Mouse (Mus musculus) v-Abl transformed pro-B cells (cell line): ENCODE measurements around the gene Gabarapl2.
"Not testable (repeated sequence)": the region's sequence is repeated elsewhere in the genome, so short reads cannot be mapped to it uniquely, and the experiment has no call there.

Experiments
- in situ Hi-C, 2 experiments: fragments of 400-800 bp; cut with MboI; formaldehyde crosslinking; loops; one replicate each; pipeline ENCODE4 v1.15.1; 2025; ENCODE audit not compliant: unreplicated experiment in 2 of 2

Gene Gabarapl2

DNA sequence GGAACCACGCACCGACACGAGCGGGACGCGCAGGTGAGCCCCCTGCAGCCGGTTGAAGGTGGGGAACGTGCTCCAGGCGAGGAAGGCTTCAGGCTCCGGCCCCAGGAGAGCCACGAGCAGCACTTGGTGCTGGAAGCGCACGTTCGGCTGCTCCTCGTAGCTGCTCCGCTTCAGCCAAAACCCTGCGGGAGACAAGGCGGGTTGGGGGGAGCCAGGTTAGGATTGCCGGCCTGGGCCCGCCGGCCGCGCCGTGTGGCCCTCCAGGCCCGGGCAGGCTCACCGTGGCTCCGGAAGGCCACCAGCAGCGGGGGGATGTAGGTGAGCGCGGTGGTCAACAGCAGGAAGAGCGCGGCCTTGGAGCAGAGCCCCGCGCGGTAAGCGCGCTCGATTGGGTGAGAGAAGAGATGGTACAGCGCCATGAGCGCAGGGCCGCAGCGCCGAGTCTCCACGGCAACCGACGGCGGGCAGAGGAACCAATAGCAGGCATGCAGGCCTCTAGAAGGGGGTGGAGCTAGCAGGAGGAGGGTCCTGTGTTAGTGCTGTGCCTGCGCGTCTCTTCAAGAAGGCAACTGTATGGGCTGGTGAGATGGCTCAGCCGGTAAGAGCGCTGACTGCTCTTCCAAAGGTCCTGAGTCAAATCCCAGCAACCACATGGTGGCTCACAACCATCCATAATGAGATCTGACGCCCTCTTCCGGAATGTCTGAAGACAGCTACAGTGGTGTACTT lies 7.0 kb upstream of the Gabarapl2 start, which contains the start of gene Tmem231:
Tmem231 (minus strand) TSS at position 534 of the 729 bp plus-strand sequence.
- in situ Hi-C loops, result no loop called here

GRCm38 (mm10) chr8:111934201-111934600 lies 6.3 kb upstream of the Gabarapl2 start:
- in situ Hi-C loops, result no loop called here

DNA sequence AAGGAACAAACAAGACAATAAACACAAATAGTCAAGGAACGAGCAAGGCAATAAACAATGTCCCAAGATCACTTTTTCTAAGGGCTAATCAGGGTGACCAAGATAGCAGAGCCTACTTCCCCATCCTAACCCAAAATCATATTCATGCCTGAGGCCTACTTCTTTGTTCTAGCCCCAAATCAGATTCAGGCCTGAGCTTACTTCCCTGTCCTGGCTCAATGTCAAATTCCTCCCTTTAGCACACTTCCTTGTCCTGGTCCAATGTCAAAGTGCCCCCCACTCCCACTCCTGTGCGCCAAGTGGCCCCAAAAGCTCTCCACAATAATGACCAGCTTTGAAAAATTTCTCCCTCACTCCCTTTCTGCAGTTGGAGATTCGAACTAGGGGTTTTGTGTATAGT lies 3.3 kb upstream of the Gabarapl2 start:
- in situ Hi-C loops, result no loop called here

DNA sequence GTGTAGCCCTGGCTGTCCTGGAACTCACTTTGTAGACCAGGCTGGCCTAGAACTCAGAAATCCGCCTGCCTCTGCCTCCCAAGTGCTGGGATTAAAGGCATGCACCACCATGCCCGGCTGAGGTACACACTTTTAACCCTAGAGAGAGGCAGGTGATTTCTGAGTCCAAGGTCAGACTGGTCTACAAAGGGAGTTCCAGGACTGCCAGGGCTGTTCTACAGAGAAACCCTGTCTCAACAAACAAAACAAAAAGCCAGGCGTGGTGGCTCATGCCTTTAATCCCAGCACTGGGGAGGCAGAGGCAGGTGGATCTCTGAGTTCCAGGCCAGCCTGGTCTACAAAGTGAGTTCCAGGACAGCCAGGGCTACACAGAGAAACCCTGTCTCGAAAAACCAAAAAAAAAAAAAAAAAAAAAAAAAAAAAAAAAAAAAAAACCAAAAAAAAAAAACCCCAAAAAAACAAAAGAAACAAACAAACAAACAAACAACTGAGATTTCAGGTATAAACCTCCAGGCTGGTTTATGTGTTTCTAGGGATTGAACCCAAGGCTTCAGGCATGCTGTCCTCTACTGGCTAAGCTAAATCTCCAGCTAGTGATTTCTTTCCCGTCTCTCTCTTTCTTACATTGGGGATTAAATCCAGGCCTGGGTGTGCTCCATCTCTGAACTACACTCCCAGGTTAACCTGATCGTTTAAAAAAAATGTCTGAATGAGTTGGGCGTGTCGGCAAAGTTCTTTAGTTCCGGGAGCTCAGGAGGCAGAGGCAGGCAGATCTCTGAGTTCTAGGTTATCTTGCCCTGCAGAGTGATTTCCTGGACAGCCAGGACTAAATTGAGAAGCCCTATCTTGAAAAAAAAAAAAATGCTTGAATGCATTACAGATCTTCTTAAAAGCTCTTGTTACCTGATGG lies 2.2 kb upstream of the Gabarapl2 start:
- in situ Hi-C loops, result not testable (repeated sequence)

- in situ Hi-C loops, result loop anchor here in 1 of 2 experiments (5.0 kb wide), 1 partner anchor 53 kb away; the partner anchor contains the start of gene Adat1
Measured at GRCm38 (mm10) chr8:111939516-111940142, 874 bp upstream of the Gabarapl2 start.

- in situ Hi-C loops, result loop anchor here in 1 of 2 experiments (5.0 kb wide), 1 partner anchor 51 kb away; the partner anchor contains the start of gene Adat1
Measured at GRCm38 (mm10) chr8:111941101-111941454, 575 bp downstream of the Gabarapl2 start.

GRCm38 (mm10) chr8:111943544-111943943 lies 3.0 kb downstream of the Gabarapl2 start:
- in situ Hi-C loops, result loop anchor here in 1 of 2 experiments (5.0 kb wide), 1 partner anchor 49 kb away; the partner anchor contains the start of gene Adat1

DNA sequence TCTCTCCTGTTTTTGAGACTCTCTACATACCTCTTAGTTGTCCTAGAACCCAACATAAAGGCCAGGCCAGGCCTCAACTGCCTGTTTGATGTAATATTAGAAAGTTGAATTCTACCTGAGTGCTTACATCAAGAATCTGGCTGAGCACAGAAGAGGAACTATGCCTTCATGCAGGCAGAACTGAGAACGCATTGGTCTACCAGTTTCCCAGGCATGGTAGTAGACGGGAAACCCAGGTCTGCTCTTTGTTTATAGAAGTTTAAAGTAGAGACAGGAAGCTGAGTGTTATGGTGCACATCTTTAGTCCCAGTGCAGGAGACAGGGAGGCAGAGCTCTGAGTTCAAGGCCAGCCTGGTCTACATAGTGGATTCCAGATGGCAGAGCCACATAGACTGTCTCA lies 6.6 kb downstream of the Gabarapl2 start:
- in situ Hi-C loops, result no loop called here

DNA sequence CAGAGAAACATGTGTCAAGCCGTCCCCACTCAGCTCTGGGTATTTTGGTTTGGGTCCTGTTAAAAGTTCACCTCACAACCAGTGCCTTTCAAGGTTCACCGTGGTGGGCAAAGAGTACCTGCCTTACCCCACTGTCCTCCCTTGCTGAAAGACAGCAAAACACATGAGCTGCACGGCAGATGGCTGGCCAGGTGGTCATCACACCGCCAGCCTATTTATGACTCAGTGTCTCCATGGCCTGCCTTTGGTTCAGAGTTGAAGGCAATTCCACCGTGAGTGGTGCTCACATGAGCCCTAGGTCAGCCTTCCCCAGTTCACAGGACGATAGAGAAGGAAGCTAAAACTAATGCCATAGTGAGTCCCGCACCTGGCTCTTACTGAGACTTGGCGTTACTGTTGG lies 7.5 kb downstream of the Gabarapl2 start:
- in situ Hi-C loops, result no loop called here

DNA sequence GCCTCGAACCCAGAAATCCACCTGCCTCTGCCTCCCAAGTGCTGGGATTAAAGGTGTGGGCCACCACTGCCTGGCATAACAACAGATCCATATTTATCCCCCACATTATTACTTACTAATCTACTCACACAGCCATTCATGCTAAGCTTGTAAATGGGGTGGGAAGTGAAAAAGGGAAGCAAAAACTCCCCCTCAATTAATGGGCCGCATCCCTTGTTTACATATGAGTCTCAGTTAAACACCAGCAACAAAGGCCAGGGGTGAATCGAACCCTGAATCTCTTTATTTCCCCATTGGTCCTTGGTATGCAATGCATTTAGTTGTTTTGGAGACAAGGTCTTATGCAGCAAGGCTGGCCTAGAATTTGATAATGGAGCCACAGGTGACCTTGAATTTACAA lies 10.3 kb downstream of the Gabarapl2 start:
- in situ Hi-C loops, result no loop called here

DNA sequence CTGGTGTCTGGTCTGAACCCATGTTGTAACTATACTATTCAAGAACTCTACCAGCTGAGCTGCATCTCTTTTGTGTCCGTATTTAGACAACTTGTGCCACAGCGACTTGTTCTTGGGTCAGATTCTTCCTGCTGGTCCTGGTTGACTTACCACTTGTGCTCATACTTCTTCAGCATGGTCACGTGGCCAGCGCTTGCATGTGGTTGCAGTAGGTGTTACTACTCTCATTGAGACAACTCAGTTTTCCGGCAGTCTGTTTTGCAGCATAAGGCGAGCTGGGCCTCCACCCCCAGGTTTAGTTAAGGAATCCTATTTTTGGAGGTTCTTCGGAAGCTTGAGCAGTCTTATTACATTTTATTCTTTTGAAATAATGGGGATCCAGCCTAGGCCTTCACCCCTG lies 10.8 kb downstream of the Gabarapl2 start:
- in situ Hi-C loops, result no loop called here

GRCm38 (mm10) chr8:111951936-111952335 lies 11.4 kb downstream of the Gabarapl2 start:
- in situ Hi-C loops, result no loop called here

- in situ Hi-C loops, result no loop called here
Measured at GRCm38 (mm10) chr8:111954844-111955594, 14.5 kb downstream of the Gabarapl2 start.

DNA sequence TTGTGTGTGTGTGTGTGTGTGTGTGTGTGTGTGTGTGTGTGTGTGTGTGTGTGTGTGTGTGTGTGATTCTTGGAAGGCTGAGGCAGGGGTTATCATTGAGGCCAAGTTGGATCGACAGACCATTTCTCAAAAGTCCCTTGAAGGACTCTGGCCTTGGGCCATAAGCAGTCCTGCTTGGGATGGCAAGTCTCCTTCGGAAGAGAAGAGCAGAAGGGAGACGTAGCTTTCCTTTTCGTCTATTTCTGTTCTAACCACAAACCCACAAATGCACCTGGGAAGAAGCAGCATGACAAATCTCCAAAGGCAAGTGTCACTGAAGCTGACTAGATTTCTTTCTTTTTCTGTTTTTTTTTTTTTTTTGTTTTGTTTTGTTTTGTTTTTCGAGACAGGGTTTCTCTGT lies 15.4 kb downstream of the Gabarapl2 start:
- in situ Hi-C loops, result no loop called here

DNA sequence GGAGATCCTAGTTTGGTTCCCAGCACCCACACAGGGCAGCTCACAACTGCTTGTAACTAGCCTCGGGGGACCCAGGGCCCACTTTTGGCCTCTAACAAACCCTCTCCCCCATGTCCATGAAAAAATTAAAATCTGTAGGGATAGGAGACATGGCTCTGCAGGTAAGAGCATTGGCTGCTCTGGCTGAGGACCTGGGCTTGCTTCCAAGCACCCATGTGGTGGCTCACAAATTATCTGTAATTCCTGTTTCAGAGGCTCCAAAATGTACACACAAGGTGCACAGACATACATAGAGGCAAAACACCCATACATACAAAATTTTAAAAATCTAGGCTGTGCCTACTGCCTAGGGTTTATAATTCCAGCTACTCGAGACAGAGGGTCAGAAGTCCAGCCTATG lies 16.7 kb downstream of the Gabarapl2 start:
- in situ Hi-C loops, result no loop called here

- in situ Hi-C loops, result no loop called here
Measured at GRCm38 (mm10) chr8:111960591-111961321, 20.3 kb downstream of the Gabarapl2 start.

GRCm38 (mm10) chr8:111961330-111961729 lies 20.8 kb downstream of the Gabarapl2 start:
- in situ Hi-C loops, result no loop called here

- in situ Hi-C loops, result no loop called here
Measured at GRCm38 (mm10) chr8:111962589-111962988, 22.1 kb downstream of the Gabarapl2 start.

DNA sequence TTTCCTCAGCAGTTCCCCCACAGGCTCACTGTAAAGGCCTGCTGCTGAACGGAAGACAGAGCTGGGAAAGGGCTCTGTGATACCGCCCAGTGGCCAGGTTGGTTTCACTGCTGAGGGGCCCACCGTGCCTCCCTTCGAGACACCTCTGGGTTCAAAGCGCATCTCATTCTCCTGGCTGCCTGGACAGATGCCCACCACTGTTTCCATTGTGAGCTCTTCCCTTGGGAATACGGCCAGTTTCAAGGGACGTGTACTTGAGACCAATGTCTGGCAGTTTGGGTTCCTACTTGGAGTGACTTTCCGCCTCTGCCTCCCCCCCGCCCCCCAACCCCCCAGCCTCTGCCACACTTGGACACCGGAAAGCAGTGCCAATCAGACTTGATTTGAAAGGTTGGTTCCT lies 22.6 kb downstream of the Gabarapl2 start:
- in situ Hi-C loops, result no loop called here

DNA sequence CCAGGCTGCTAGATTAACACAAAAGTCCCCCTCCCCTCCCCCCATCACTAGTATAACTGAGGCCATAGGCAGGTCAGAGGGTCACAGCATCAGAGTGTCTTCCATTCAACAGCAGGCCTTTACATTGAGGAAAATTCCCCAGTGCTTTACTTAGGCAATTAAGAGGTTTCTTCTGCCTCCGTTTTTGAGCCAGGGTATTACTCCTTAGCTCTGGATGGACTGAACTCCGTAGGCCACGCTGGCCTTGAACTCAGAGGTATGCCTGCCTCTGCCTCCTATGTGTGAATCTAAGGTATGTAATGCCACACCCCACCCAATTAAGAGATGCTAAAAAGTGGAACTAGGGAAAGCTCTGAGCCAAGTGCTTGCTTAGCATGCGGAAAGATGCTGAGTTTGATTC lies 23.0 kb downstream of the Gabarapl2 start:
- in situ Hi-C loops, result no loop called here
